Mouse (Mus musculus): ENCODE results near the gene Spta1. TPM values are rescaled to one million over a fixed set of nuclear protein-coding genes. Genes with fewer than 3 reads are reported as not detected.

Spta1 gene
- 0.01 TPM in 1 of 2 replicates, not detected in the other for polyA plus RNA-seq (2012; rRNA removed)

GRCm38 (mm10) chr1:174172605-174173004 is at the start of gene Spta1:
Spta1 (plus strand) TSS chr1:174172776.

DNA sequence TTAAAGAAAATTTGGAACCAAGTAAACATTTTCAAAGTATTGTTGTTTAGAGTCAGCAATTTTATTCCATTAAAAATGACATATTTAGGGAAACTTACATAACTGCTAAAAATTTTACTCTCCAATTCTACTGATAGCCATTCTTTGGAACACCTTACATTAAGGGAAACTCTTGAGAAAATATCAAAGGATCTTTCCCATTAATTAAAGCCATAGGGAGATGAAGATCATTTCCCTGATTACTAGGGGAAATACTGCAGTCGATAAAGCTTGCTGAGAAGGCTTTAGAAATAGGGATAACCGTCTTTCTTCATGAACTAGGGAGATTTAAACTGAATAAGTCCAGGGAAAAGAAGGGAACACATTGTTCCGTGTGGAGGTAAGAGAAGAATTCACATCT is 41.4 kb upstream of the Spta1 start, which contains the start of gene Olfr424:
Olfr424 (plus strand) TSS at position 301 of the 400 bp plus-strand sequence.

GRCm38 (mm10) chr1:174155333-174155732 is 17.2 kb upstream of the Spta1 start, which contains the start of gene Olfr420:
Olfr420 (plus strand) TSS chr1:174155633.

GRCm38 (mm10) chr1:174251961-174252360 is 79.4 kb downstream of the Spta1 start, which contains the start of gene Olfr419:
Olfr419 (minus strand) TSS chr1:174252061.

Other genes starting within 250 kb of the Spta1 start
- 0.36 and 1.5 TPM in 2 replicates for gene Mndal, start 230.3 kb upstream of the Spta1 start, polyA plus RNA-seq (2012; rRNA removed)
- gene Ifi203, start 230.1 kb upstream of the Spta1 start, polyA plus RNA-seq (2012; rRNA removed): 1.0 and 1.1 TPM in 2 replicates
- gene Ifi202b, start 190.0 kb upstream of the Spta1 start, polyA plus RNA-seq (2012; rRNA removed): 0.14 TPM in 1 of 2 replicates, not detected in the other
- gene Ifi205, start 141.0 kb upstream of the Spta1 start, polyA plus RNA-seq (2012; rRNA removed): 0.21 and 0.25 TPM in 2 replicates
- gene Olfr433, start 132.1 kb upstream of the Spta1 start, polyA plus RNA-seq (2012; rRNA removed): 0.07 and 0.15 TPM in 2 replicates
- 0.37 TPM in 1 of 2 replicates, not detected in the other for gene Olfr432, start 123.6 kb upstream of the Spta1 start, polyA plus RNA-seq (2012; rRNA removed)
- not detected in 2 replicates for gene Olfr430, start 106.2 kb upstream of the Spta1 start, polyA plus RNA-seq (2012; rRNA removed)
- not detected in 2 replicates for gene Olfr429, start 88.4 kb upstream of the Spta1 start, polyA plus RNA-seq (2012; rRNA removed)
- gene Olfr427, start 75.9 kb upstream of the Spta1 start, polyA plus RNA-seq (2012; rRNA removed): not detected in 2 replicates
- gene Olfr231, start 51.6 kb upstream of the Spta1 start, polyA plus RNA-seq (2012; rRNA removed): not detected in 2 replicates
- gene Olfr424, start 41.3 kb upstream of the Spta1 start, polyA plus RNA-seq (2012; rRNA removed): 0.13 TPM in 1 of 2 replicates, not detected in the other
- not detected in 2 replicates for gene Olfr420, start 17.1 kb upstream of the Spta1 start, polyA plus RNA-seq (2012; rRNA removed)
- not detected in 2 replicates for gene Olfr419, start 79.3 kb downstream of the Spta1 start, polyA plus RNA-seq (2012; rRNA removed)
- 65.3 and 144 TPM in 2 replicates for gene Mptx1, start 157.7 kb downstream of the Spta1 start, polyA plus RNA-seq (2012; rRNA removed)
- gene Olfr417, start 192.3 kb downstream of the Spta1 start, polyA plus RNA-seq (2012; rRNA removed): not detected in 2 replicates
- gene Olfr248, start 218.3 kb downstream of the Spta1 start, polyA plus RNA-seq (2012; rRNA removed): not detected in 2 replicates